Mouse (Mus musculus) hindbrain, embryonic 14.5 days (tissue): ENCODE results near the gene Ston2. TPM values are rescaled to one million over a fixed set of nuclear protein-coding genes. Genes with fewer than 3 reads are reported as not detected.
"Not testable (repeated sequence)": the region's sequence is repeated elsewhere in the genome, so short reads cannot be mapped to it uniquely, and the experiment has no call there.

Source experiments
- ATAC-seq: fragments of 200-750 bp; cut with Nextera tagmentation; 2 replicates; pipeline ENCODE4 v1.8.0; 2017; ENCODE audit warnings: moderate number of reproducible peaks, mild to moderate bottlenecking, moderate TSS enrichment, moderate library complexity; ENCODE audit not compliant: low FRiP score
- DNase-seq: peaks from one replicate; pipeline ENCODE4 v3.0.0-alpha.2; 2015; ENCODE audit warnings: low spot score
- H3K27ac ChIP-seq: fragments of 300-500 bp; sonication (generic); 2 replicates; pipeline ENCODE4 v1.5.1; 2014; ENCODE audit warnings: mild to moderate bottlenecking, moderate library complexity
- H3K27me3 ChIP-seq: fragments of 300-500 bp; sonication (generic); 2 replicates; pipeline ENCODE4 v1.6.1; 2014; ENCODE audit warnings: mild to moderate bottlenecking, low read length, mixed read lengths; ENCODE audit not compliant: control insufficient read depth, insufficient read depth
- H3K36me3 ChIP-seq: fragments of 300-500 bp; sonication (generic); replicated peaks from 2 replicates; pipeline ENCODE4 v1.6.1; 2014; ENCODE audit not compliant: control insufficient read depth, insufficient read depth
- H3K4me1 ChIP-seq: fragments of 300-500 bp; sonication (generic); replicated peaks from 2 replicates; pipeline ENCODE4 v1.6.1; 2014; ENCODE audit warnings: antibody characterized with exemption, low read length, mixed read lengths; ENCODE audit not compliant: control insufficient read depth, insufficient read depth
- H3K4me2 ChIP-seq: fragments of 300-500 bp; sonication (generic); replicated peaks from 2 replicates; pipeline ENCODE4 v1.6.1; 2014; ENCODE audit warnings: mild to moderate bottlenecking, moderate library complexity
- H3K4me3 ChIP-seq: fragments of 300-500 bp; sonication (generic); replicated peaks from 2 replicates; pipeline ENCODE4 v1.5.1; 2014; ENCODE audit warnings: mild to moderate bottlenecking, low read length
- H3K9ac ChIP-seq: fragments of 300-500 bp; sonication (generic); 2 replicates; pipeline ENCODE4 v1.6.1; 2014
- H3K9me3 ChIP-seq: fragments of 300-500 bp; sonication (generic); 2 replicates; pipeline ENCODE4 v1.6.1; 2016; ENCODE audit warnings: low read length; ENCODE audit not compliant: control insufficient read depth
- WGBS: fragments of 180-500 bp; shearing (Covaris S2); extraction: QIAGEN DNeasy Blood & Tissue Kit; methylation state at CpG from one replicate; pipeline ENCODE4 v1.1.7; 2014; 5-methylcytosine and 5-hydroxymethylcytosine counted together
- polyA plus RNA-seq: library from polyadenylated mRNA; unstranded; fragments of >200 nt; fragmentation: Nextera tagmentation; extraction: Ambion mirVana; gene quantifications from 2 replicates; pipeline ENCODE4 v1.2.1, GENCODE M21; 2014

Ston2 gene
- polyA plus RNA-seq, 1 experiment from 2014 or later, result 9.5 TPM

DNA sequence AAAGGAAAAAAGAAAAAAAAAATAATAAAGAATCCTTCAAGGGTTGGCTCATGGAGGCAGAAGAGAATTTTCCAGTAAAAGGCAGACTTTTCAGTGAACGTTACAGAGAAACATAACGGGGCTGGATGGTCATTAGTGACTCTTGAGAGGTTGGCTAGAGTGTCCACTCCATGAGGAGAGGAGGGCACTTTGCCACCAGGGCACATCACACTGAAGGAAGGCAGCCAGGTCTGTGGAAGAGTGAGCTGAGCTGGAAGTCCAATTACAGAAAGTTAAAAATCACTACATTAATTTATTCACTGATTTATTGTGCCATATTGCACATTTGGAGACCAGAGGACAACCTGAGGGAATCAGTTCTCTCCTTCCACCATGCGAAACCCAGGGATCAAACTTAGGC, 28.4 kb downstream of the Ston2 start:
- no peaks in the 10 kb centered on the region for H3K36me3 ChIP-seq
- H3K27me3 ChIP-seq, result no peaks in the 10 kb centered on the region
- H3K9ac ChIP-seq, result no peak overlapping the region
- DNase-seq, result no peak
- H3K9me3 ChIP-seq, result no peaks in the 10 kb centered on the region
- ATAC-seq, result no peak
- WGBS, result 90% methylated on average over 3 of the region's 3 CpGs
- H3K4me2 ChIP-seq, result no peak overlapping the region
- H3K27ac ChIP-seq, result no peak overlapping the region
- H3K4me3 ChIP-seq, result no peak overlapping the region
- peaks cover 4% of the 10 kb centered on the region; the same call in 1 of the 2 replicates for H3K4me1 ChIP-seq

DNA sequence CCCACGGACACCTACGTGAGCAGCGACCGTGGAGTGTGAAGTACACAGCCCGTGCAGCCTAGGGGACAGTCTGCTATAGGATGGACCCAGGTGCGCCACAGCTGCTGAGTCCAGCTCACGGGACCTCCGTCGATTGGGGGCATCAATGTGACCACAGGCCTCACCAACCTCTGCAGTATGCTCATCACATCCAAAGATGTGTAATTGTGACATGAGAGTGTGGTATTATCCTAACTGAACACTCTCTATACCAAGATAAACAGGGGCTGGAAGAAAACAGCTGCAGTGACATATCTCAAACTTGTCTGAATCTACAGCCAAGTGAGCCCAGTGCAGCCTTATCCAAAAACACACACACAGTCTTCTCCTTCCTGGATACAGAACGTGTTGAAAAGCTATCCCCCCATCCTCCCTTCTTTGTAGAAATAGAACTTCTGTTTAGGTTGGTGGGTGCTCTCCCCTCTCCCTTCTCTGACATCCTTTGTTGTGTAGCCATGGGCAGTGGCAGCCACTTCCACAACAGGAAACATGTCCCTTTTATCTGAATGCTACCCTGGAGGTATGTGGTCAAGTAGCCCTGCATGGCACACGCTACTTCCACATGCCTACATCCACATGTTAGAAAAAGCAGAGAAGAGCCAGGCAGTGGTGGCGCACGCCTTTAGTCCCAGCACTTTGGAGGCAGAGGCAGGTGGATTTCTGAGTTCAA, 30.2 kb downstream of the Ston2 start:
- DNase-seq (no peak), ATAC-seq (no peak)
- H3K4me2 ChIP-seq, result no peak overlapping the region
- no peaks in the 10 kb centered on the region for H3K4me1 ChIP-seq
- H3K27me3 ChIP-seq, result no peaks in the 10 kb centered on the region
- H3K9me3 ChIP-seq, result no peaks in the 10 kb centered on the region
- no peak overlapping the region for H3K9ac ChIP-seq
- no peak overlapping the region for H3K27ac ChIP-seq
- no peaks in the 10 kb centered on the region for H3K36me3 ChIP-seq
- 72% methylated on average over 13 of the region's 13 CpGs for WGBS
- no peak overlapping the region for H3K4me3 ChIP-seq

DNA sequence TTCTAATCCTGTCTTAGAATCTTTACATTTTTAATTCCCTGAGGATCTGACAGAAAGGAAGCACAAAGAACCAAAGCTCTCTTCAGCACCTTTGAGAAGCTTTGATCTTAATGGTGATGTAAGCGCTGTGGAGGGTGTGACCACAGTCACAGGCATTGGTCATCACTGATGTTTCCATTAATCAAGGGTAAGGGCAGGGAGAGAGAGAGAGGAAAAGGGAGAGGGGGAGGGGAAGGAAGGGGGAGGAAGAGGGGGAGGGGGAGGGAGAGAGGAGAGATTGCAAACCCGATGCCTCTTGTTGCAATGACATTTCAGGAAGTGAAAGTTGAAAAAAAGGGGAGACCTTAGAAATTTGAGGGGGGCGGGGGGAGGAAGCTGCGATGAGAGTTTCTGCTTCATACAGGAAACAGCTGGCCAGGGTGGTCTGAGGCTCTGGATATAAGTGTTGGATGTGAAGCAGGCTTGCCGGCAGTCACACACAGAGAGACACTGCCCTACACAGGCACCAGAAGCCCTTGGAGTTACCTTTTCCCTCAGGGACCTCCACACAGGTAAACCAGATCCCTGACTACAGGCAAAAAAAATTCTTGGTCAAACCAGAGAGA, 31.5 kb downstream of the Ston2 start:
- Histone ChIP-seq H3K27me3 (no peaks in the 10 kb centered on the region), H3K27ac (no peak overlapping the region), H3K9ac (no peak overlapping the region), H3K4me1 (no peaks in the 10 kb centered on the region), H3K4me3 (no peak overlapping the region), H3K4me2 (no peak overlapping the region), H3K36me3 (no peaks in the 10 kb centered on the region), H3K9me3 (no peaks in the 10 kb centered on the region)
- 63% methylated on average over 5 of the region's 5 CpGs for WGBS
- no peak for ATAC-seq
- DNase-seq, result no peak

DNA sequence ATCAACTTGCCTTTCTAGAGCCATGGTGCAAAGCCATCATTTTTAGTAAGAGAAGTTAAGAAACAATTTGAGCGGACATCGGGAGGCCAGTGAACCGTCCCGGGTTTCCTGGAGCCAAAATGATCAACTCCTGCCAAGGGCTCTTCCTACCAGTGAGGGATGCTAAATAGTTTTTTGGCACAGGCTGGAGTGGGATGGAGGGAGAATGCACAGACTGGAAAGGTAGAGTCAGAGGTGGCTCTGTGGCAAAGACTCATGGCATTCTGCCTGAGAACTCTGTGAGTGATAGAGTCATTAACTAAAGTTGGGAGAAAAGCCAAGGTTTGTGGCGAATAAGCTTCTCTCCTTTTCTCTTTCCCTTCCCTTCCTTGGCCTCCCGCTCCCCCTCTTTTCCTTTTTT, 33.6 kb downstream of the Ston2 start:
- Histone ChIP-seq H3K4me1 (no peaks in the 10 kb centered on the region; the same call in 1 of the 2 replicates), H3K4me3 (no peak overlapping the region), H3K27ac (no peak overlapping the region), H3K4me2 (no peak overlapping the region), H3K9ac (no peak overlapping the region), H3K9me3 (no peaks in the 10 kb centered on the region), H3K27me3 (no peaks in the 10 kb centered on the region), H3K36me3 (no peaks in the 10 kb centered on the region)
- ATAC-seq, result peak; percentile 77; the same call in 1 of the 2 replicates
- peak; percentile 61 for DNase-seq
- 68% methylated on average over 6 of the region's 6 CpGs for WGBS

DNA sequence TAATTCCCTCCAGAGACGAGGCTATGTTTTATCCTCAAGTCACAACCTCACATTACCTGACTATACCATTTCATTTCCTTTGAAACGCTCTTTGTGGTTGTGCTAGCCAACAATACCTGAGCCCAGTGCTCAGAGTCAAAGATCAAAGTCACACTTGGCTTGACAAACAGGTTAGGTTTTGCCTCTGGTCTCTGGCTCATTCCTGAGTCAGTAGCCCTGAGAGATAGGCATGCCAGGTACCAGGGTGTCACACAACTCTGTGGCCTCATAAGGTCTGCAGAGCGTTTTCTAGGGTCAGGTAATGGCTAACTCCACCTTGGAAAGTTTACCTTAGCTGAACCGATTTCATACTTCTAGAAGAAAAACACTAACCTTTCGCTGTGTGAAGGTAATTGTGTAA, 35.5 kb downstream of the Ston2 start:
- H3K36me3 ChIP-seq, result no peaks in the 10 kb centered on the region
- no peak for DNase-seq
- 94% methylated on average over 5 of the region's 5 CpGs for WGBS
- no peak for ATAC-seq
- no peak overlapping the region for H3K9ac ChIP-seq
- H3K4me3 ChIP-seq, result no peak overlapping the region
- H3K27ac ChIP-seq, result no peak overlapping the region
- no peaks in the 10 kb centered on the region; the same call in none of the 2 replicates for H3K4me1 ChIP-seq
- H3K9me3 ChIP-seq, result no peaks in the 10 kb centered on the region
- H3K27me3 ChIP-seq, result no peaks in the 10 kb centered on the region
- H3K4me2 ChIP-seq, result no peak overlapping the region

DNA sequence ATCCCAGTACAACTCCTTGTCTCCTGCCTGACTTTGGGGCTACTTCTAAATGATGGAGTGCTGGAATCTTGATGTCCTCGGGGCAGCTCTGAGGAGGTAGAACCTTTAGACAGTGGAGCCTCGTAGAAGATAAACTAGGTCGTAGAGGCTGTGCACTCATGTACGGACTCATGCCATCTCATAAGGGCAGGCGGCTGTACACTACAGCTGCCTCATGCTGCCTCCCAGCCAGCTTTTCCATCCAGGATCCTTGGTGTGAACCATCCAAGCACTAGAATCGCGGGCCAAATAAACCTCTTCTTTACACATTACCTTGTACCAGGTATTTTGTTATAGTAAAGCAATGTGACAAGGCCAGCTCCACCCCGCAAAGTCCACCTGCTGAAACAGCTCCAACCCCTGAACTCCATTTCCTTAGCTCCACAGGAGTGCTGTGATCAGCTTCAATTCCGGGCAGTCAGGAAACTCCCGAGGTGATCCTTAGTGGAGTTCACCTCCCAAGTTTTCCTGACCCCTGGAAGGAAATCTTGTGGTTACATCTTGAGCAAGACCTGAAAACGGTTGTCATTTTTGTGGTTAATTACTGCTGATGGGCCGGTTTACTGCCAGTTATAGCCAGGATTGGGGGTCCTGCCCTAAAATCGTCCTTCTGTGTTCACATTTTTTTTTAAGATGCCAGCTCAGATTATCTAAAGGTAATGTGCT, 36.1 kb downstream of the Ston2 start:
- Histone ChIP-seq H3K9me3 (no peaks in the 10 kb centered on the region), H3K27ac (no peak overlapping the region), H3K4me1 (no peaks in the 10 kb centered on the region; the same call in none of the 2 replicates), H3K4me3 (no peak overlapping the region), H3K4me2 (no peak overlapping the region), H3K9ac (no peak overlapping the region), H3K27me3 (no peaks in the 10 kb centered on the region), H3K36me3 (no peaks in the 10 kb centered on the region)
- 92% methylated on average over 13 of the region's 13 CpGs for WGBS
- ATAC-seq (no peak), DNase-seq (no peak)

DNA sequence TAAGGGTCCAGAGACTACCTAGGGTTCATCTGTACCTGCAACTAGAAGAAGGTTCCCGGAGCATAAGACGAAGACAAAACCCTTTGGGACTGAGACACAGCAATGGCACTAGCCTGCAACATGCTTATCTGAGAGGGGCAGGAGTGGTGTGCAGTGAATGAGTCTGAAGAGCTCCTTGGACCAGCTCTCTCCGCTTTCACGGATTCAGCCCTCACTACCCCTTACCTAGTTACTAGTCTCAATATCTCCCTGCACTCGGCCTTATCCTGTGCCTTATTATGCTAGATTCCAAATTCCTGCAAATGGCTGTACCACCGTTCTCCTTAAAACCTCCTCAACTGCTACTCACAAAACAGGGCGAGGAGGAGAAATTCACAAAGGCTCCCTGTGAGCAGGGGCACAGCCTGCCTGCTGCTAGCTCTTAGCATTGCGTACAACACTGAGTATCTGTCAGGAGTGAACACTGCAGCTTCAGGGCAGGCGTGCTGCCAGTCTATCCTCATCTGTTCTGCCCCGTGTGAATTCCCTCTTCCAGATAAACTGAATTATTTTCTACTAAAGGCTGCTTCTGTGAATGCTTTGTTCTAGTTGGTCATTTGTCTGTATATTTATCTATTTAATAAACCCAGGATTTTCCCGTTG, 38.5 kb downstream of the Ston2 start:
- Histone ChIP-seq H3K27ac (peak overlapping the region; percentile 51), H3K9me3 (no peaks in the 10 kb centered on the region), H3K27me3 (no peaks in the 10 kb centered on the region), H3K9ac (0 out of 2 replicates have a peak overlapping the region, but pooled peaks have one; percentile 7), H3K4me2 (no peak overlapping the region), H3K4me1 (no peaks in the 10 kb centered on the region; the same call in none of the 2 replicates), H3K36me3 (no peaks in the 10 kb centered on the region), H3K4me3 (no peak overlapping the region)
- WGBS, result 60% methylated on average over 11 of the region's 11 CpGs
- ATAC-seq (peak; percentile 70), DNase-seq (peak; percentile 59)

DNA sequence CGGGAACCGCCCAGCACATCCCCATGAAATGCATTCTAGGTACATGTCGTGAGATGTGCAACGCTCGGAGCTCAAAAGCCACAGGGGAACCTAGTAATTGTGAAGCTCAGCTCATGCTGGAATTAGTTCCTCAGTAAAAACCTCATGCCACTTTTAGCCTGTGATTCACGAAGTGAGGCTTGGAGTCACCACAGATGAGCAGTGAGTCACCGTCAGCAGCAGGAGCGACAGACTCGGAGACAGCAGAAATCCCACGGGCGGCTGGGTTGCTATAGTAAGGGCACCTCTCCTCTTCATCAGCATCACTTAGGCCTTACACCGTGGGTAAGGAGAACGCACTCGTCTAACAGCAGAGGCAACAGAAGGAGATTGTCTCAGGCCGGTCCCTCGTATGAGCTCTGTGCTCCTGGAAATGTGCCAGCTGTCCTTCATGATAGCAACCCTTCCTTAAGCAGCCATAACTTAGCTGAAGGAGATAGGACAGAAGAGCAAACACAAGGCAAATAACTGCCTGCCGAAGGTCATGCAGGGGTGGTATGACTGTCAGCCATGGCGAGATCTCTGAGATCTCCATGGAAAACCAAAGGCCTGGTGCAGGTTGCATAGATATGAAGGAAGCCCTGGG, 39.8 kb downstream of the Ston2 start:
- no peak overlapping the region for H3K9ac ChIP-seq
- no peaks in the 10 kb centered on the region for H3K27me3 ChIP-seq
- 54% methylated on average over 18 of the region's 18 CpGs for WGBS
- no peak overlapping the region for H3K4me2 ChIP-seq
- ATAC-seq (no peak), DNase-seq (no peak)
- no peak overlapping the region for H3K27ac ChIP-seq
- no peaks in the 10 kb centered on the region; the same call in none of the 2 replicates for H3K4me1 ChIP-seq
- H3K36me3 ChIP-seq, result no peaks in the 10 kb centered on the region
- H3K4me3 ChIP-seq, result no peak overlapping the region
- no peaks in the 10 kb centered on the region for H3K9me3 ChIP-seq

DNA sequence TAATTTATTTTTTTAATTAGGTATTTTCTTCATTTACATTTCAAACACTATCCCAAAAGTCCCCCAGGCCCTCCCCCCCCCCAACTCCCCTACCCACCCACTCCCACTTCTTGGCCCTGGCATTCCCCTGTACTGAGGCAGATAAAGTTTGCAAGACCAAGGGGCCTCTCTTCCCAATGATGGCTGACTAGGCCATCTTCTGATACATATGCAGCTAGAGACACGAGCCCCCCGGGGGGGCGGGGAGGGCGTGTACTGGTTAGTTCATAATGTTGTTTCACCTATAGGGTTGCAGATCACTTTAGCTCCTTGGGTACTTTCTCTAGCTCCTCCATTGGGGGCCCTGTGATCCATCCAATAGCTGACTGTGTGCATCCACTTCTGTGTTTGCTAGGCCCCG, 41.3 kb downstream of the Ston2 start:
- ATAC-seq, result not testable (repeated sequence)
- 99% methylated on average over 5 of the region's 5 CpGs for WGBS

More for the DNA sequence above, 41.3 kb downstream of the Ston2 start:
- not testable (repeated sequence) for H3K4me2 ChIP-seq, H3K9me3 ChIP-seq, H3K4me1 ChIP-seq, DNase-seq, H3K9ac ChIP-seq, H3K36me3 ChIP-seq, H3K27ac ChIP-seq, H3K27me3 ChIP-seq, H3K4me3 ChIP-seq
